Mouse (Mus musculus) intestine, embryonic 14.5 days (tissue): Measurements from ENCODE around the gene Ano5. TPM values are rescaled to one million over a fixed set of nuclear protein-coding genes. Genes with fewer than 3 reads are reported as not detected.
A peak's percentile ranks its signal among the peaks of the same experiment; 100 is the strongest.

Experiments
- ATAC-seq: fragments of 200-750 bp; cut with Nextera tagmentation; replicated peaks from 2 replicates; pipeline ENCODE4 v1.8.0; 2017; ENCODE audit warnings: low read depth, moderate number of reproducible peaks, moderate TSS enrichment, moderate library complexity; ENCODE audit not compliant: low FRiP score, low TSS enrichment
- DNase-seq: peaks from one replicate; pipeline ENCODE4 v3.0.0-alpha.2; 2018; ENCODE audit warnings: low spot score
- H3K27ac ChIP-seq: fragments of 300-500 bp; sonication (generic); 2 replicates; pipeline ENCODE4 v1.5.1; 2014; ENCODE audit warnings: low read depth, mild to moderate bottlenecking, control low read depth
- H3K27me3 ChIP-seq: fragments of 300-500 bp; sonication (generic); replicated peaks from 2 replicates; pipeline ENCODE4 v1.6.1; 2014; ENCODE audit warnings: low read length, control low read depth; ENCODE audit not compliant: control insufficient read depth, insufficient read depth
- H3K36me3 ChIP-seq: fragments of 300-500 bp; sonication (generic); 2 replicates; pipeline ENCODE4 v1.6.1; 2014; ENCODE audit warnings: low read length, control low read depth; ENCODE audit not compliant: control insufficient read depth, insufficient read depth
- H3K4me1 ChIP-seq: fragments of 300-500 bp; sonication (generic); replicated peaks from 2 replicates; pipeline ENCODE4 v1.6.1; 2014; ENCODE audit warnings: low read length, control low read depth, mixed read lengths; ENCODE audit not compliant: control insufficient read depth, insufficient read depth
- H3K4me2 ChIP-seq: fragments of 300-500 bp; sonication (generic); 2 replicates; pipeline ENCODE4 v1.6.1; 2014; ENCODE audit warnings: low read length
- H3K4me3 ChIP-seq: fragments of 300-500 bp; sonication (generic); 2 replicates; pipeline ENCODE4 v1.5.1; 2014; ENCODE audit warnings: low read depth, low read length, control low read depth, mixed read lengths
- H3K9ac ChIP-seq: fragments of 300-500 bp; sonication (generic); 2 replicates; pipeline ENCODE4 v1.6.1; 2014; ENCODE audit warnings: mild to moderate bottlenecking, low read length
- H3K9me3 ChIP-seq: fragments of 300-500 bp; sonication (generic); 2 replicates; pipeline ENCODE4 v1.6.1; 2016; ENCODE audit warnings: low read length, control low read depth; ENCODE audit not compliant: control insufficient read depth
- WGBS: fragments of 180-500 bp; shearing (Covaris S2); extraction: QIAGEN DNeasy Blood & Tissue Kit; methylation state at CpG from one replicate; pipeline ENCODE4 v1.1.7; 2014; 5-methylcytosine and 5-hydroxymethylcytosine counted together
- polyA plus RNA-seq: library from polyadenylated mRNA; unstranded; fragments of >200 nt; fragmentation: Nextera tagmentation; extraction: Ambion mirVana; gene quantifications from 2 replicates; pipeline ENCODE4 v1.2.1, GENCODE M21; 2014

Ano5 gene
- polyA plus RNA-seq = 0.24 TPM in 2 replicates

DNA sequence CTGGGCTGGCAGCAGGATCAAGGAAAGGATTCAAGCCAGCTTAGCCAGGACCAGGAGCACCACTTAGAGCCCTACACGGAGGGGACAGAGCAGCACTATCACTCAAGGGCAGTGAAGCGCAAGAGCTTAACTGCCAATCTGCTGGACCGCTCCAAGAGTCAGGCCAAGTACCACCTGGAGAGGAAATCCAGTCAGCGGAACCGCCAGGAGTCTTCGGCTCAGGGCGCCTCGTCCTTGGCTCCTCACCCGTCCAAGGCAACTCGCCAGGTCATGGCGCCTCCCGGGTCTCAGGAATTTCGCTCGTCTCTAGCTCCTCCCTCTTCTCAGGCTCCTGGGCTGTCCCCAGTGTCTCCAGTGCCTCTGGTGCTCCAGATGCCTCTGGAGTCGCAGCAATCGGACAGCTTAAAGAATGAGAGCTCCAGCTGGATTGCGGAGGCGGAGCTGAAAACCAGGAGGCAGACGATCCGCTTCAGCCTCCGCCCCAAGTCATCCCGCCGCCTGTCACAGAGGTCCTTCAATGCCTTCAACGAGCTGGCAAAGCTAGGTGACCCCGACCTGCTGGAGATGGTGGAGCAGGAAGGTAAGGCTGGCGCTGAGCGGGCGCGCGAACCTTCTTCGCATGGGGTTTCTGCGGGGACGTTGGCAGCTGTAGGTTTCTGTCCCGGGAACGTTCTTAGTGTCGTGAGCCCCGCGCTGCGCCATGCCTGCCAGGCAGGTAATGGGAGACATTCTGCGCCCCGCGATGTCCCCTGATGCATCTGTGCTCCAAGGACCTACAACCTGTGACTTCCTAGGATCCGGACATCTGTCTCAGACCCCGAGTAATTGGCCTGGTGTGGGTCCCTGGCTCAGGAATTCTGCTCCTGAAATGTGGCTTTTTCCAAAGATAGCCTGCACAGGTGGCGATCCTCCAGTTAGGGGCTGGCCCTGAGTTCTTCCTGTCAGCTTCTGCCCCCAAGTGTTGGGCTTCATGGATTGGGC lies at the start of gene Ano5:
Gene Ano5, plus strand, starts transcription at position 359 of the 981 bp plus-strand sequence.
- DNase-seq (peak; percentile 60), ATAC-seq (peak; percentile 78)
- Histone ChIP-seq H3K27ac (no peak within 1 kb of the TSS), H3K36me3 (no peaks in the 10 kb centered on the region), H3K9ac (0 out of 2 replicates have a peak within 1 kb of the TSS, but pooled peaks have one; percentile 32), H3K4me2 (peak within 1 kb of the TSS; percentile 87), H3K4me1 (no peaks in the 10 kb centered on the region), H3K4me3 (peak within 1 kb of the TSS; percentile 39), H3K9me3 (no peaks in the 10 kb centered on the region), H3K27me3 (no peaks in the 10 kb centered on the region; the same call in 1 of the 2 replicates)
- WGBS = 2% methylated on average over 45 of the region's 45 CpGs

DNA sequence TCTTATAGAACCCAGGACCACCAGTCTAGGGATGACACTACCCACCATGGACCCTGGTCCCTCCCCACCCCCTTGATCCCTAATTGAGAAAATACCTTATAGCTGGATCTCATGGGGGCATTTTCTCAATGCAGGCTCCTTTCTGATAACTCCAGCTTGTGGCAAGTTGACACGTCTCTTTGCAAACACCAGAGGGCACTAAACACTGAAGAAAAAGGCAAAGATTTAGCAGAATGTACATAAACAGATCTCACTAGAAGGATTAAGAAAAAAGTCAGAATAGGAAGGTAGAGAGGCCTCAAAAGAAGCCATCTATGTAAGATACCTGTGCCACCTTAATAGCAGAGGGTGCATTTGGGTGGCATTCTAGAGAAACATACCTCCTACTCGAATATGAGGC lies 11.4 kb upstream of the Ano5 start:
- Histone ChIP-seq H3K36me3 (no peaks in the 10 kb centered on the region), H3K9ac (no peak overlapping the region), H3K27me3 (no peaks in the 10 kb centered on the region), H3K4me1 (0 out of 2 replicates have a peak, but pooled peaks cover 3% of the 10 kb centered on the region), H3K4me3 (no peak overlapping the region), H3K9me3 (no peaks in the 10 kb centered on the region), H3K4me2 (no peak overlapping the region), H3K27ac (no peak overlapping the region)
- DNase-seq (no peak), ATAC-seq (no peak)
- WGBS = 44% methylated on average over 2 of the region's 2 CpGs

DNA sequence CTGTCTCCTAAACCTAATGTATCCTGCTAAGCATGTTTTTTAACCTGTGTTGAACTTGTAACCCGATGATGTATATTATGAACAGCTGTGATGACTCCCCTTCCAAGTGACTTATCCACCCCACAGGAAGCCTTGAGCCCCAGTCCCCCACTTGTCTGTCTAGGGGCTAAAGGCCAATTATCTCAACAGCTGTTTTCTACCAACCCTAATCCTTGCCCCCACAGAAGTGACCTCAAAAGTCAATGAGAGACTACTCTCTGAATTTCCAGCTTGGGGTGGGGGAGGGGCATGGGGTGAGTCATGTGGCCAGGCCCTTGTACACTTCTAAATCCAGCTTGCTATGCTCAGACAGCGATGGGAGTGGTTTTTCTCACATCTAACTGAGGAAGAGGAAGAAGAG lies 6.9 kb upstream of the Ano5 start:
- Histone ChIP-seq H3K27ac (no peak overlapping the region), H3K36me3 (no peaks in the 10 kb centered on the region), H3K4me3 (no peak overlapping the region), H3K9me3 (no peaks in the 10 kb centered on the region), H3K9ac (no peak overlapping the region), H3K4me2 (no peak overlapping the region), H3K4me1 (0 out of 2 replicates have a peak, but pooled peaks cover 3% of the 10 kb centered on the region), H3K27me3 (no peaks in the 10 kb centered on the region)
- DNase-seq (no peak), ATAC-seq (no peak)
- 35% methylated on average over 2 of the region's 2 CpGs for WGBS

DNA sequence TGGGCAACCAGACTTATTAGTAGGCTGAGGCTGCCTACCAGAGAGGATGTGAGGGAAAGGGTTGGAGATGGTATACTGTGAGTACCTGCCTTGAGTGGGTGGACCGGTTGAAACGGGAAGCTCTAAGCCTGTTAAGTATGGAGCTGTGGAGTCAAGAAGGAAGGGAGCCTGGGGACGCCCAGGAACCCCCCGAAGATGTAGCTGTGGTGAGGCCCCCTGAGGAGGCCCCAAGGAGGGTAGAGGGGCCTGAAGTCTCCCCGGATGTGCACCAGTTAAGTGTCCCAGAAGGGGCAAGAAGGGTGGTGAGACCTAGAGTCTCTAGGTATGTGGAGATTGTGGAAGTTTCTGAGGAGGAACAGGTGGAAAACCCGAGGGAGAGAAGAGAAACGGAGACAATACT lies 682 bp upstream of the Ano5 start:
- 78% methylated on average over 7 of the region's 7 CpGs for WGBS
- Histone ChIP-seq H3K4me2 (peak overlapping the region; percentile 87; the same call in 1 of the 2 replicates), H3K36me3 (no peaks in the 10 kb centered on the region), H3K27me3 (no peaks in the 10 kb centered on the region; the same call in 1 of the 2 replicates), H3K4me1 (no peaks in the 10 kb centered on the region), H3K27ac (no peak overlapping the region), H3K9me3 (no peaks in the 10 kb centered on the region), H3K9ac (no peak overlapping the region), H3K4me3 (no peak overlapping the region)
- DNase-seq (no peak), ATAC-seq (no peak)

DNA sequence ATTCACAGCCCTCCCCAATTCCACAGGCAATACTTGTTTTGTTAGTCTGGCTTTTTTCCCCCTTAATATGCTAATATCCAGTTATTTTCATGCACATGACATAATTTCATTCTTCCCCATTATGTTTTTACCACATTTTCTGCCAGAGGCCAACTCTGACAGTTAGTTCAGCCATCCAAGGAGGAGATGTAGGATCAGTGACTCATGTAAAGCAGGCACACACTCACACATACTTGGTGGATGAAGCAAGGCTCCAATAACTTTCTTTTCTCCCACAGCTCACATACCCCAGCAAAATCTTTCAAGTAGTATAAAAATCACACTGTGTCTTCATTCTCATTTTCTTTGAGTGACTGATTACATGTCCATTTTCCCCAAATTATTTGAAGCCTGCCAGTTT lies 28.5 kb downstream of the Ano5 start:
- DNase-seq (no peak), ATAC-seq (no peak)

DNA sequence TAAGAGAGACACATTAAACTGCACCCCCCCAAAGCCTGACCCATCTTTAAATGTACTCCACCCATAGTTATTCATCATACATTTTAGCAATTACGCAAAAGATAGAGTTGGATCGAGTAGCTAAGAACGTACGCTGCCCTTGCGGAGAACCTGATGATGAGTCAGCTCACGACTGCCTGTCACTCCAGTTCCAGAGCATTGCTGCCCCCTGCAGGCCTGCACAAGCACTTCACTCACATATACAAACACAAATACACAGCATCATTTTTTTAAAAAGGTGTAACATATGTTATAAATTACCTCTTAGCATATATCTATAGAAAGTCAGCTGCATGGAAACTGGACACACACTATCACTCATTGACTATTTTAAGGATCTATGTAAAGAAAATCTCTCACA lies 29.9 kb downstream of the Ano5 start:
- no peaks in the 10 kb centered on the region for H3K4me1 ChIP-seq
- no peak overlapping the region for H3K4me2 ChIP-seq
- H3K4me3 ChIP-seq = no peak overlapping the region
- H3K27me3 ChIP-seq = no peaks in the 10 kb centered on the region
- H3K27ac ChIP-seq = no peak overlapping the region
- no peaks in the 10 kb centered on the region for H3K9me3 ChIP-seq
- ATAC-seq (no peak), DNase-seq (no peak)
- no peaks in the 10 kb centered on the region for H3K36me3 ChIP-seq
- whole genome bisulfite sequencing = 65% methylated on average over 6 of the region's 6 CpGs
- H3K9ac ChIP-seq = no peak overlapping the region

More for the DNA sequence above, 28.5 kb downstream of the Ano5 start:
- H3K9ac ChIP-seq = no peak overlapping the region
- no peak overlapping the region for H3K4me3 ChIP-seq
- H3K4me1 ChIP-seq = no peaks in the 10 kb centered on the region
- H3K27me3 ChIP-seq = no peaks in the 10 kb centered on the region
- H3K36me3 ChIP-seq = no peaks in the 10 kb centered on the region
- no peak overlapping the region for H3K4me2 ChIP-seq
- H3K9me3 ChIP-seq = no peaks in the 10 kb centered on the region
- H3K27ac ChIP-seq = no peak overlapping the region

DNA sequence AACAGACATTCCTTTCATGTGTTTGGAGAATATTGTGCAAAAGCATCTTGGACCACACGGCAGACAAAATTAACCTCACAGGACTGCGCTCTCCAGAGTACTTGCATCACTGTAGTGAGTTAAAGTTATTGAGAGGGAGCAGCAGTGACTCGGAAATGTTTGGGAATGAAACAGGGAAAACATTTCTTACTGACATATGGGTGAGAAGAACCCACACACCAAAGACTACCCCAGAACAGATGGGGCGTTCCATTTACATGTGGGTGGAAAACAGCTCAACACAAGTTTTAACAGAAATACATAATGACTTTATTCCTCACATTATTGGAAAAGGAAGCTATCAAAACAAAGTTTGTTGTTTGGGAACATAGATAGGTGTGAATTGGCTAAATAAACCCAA lies 89.2 kb downstream of the Ano5 start:
- Histone ChIP-seq H3K27ac (no peak overlapping the region), H3K27me3 (no peaks in the 10 kb centered on the region), H3K9me3 (no peaks in the 10 kb centered on the region), H3K4me2 (no peak overlapping the region), H3K4me3 (no peak overlapping the region), H3K4me1 (no peaks in the 10 kb centered on the region), H3K36me3 (no peaks in the 10 kb centered on the region), H3K9ac (no peak overlapping the region)
- ATAC-seq (no peak), DNase-seq (no peak)
- WGBS = 70% methylated on average over 4 of the region's 4 CpGs

DNA sequence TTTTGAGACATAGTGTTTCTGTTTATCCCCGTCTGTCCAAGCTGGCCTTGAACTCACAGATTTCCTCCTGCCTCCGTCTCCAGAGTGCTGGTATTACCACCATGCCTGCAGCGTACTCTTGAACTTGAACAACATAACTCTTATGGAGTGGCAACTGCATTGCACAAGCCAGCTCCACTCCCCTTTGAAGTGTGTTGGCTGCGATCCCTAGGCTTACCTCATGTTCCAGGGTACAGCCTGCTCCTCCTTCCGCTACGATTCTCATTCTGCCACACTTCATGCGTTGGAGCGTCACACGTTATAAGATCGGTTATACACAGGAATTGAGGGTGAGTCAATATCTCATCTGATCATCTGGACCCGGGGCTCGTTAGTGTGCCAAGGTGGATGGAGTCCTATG lies 92.9 kb downstream of the Ano5 start:
- H3K27me3 ChIP-seq = no peaks in the 10 kb centered on the region
- DNase-seq = no peak
- no peak overlapping the region for H3K27ac ChIP-seq
- no peak overlapping the region for H3K4me2 ChIP-seq
- WGBS = 88% methylated on average over 12 of the region's 12 CpGs
- no peaks in the 10 kb centered on the region for H3K36me3 ChIP-seq
- no peak overlapping the region for H3K9ac ChIP-seq
- H3K4me3 ChIP-seq = no peak overlapping the region
- H3K9me3 ChIP-seq = no peaks in the 10 kb centered on the region
- no peak for ATAC-seq
- no peaks in the 10 kb centered on the region for H3K4me1 ChIP-seq
